Mouse (Mus musculus) adrenal gland (tissue): ENCODE measurements around the gene Zfp541.

ENCODE experiments used
- intact Hi-C: fragments of 180-260 bp; cut with DNase I; formaldehyde crosslinking; loops from one replicate; pipeline ENCODE4 v1.15.1; 2025

The Zfp541 gene

DNA sequence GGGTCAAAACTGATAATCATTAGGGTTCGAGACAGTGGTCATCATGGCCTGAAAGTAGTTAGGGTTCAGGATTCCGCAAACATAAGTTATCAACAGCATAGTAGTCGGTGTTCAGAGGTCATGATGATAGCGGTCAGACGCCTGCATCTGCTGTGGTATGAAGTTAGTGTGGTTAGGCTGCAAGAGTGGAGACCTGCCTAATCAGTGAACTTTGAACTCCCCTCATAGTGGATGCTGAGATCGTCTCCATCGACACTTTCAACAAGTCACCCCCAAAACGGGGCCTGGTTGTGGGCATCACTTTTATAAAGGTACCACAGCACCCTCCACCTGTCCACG, 58.6 kb downstream of the Zfp541 start:
- intact Hi-C loops = no loop called here

- intact Hi-C loops = no loop called here
These were observed 64.2 kb downstream of the Zfp541 start for GRCm38 (mm10) chr7:16125829-16126228.

- intact Hi-C loops = no loop called here
These were observed 66.7 kb downstream of the Zfp541 start for GRCm38 (mm10) chr7:16128344-16128743.

- intact Hi-C loops = no loop called here
These were observed 67.3 kb downstream of the Zfp541 start for GRCm38 (mm10) chr7:16128899-16129298.

DNA sequence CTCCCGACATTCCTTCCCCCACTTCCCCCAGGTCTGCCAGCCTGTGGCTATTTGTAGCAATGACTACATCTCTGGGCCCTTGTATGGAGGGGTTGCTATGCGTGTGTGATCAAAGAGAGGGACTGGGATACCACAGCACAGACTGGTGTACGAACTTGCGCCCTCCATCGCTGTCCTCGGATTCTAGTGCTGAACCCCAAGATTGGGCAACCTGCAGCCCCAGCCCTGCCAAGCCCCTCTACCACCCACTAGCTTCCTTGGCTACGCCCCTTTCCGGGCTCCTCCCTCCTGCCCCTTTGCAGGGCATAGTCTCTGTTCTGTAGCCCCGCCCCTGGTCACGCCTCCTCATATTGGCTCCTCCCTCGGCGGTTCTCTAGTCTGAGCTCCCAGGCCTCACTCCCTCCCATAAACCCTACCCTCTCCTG, 67.8 kb downstream of the Zfp541 start, which contains the start of gene Slc8a2:
Slc8a2 (plus strand) TSS at position 406 of the 425 bp plus-strand sequence.
- intact Hi-C loops = no loop called here

DNA sequence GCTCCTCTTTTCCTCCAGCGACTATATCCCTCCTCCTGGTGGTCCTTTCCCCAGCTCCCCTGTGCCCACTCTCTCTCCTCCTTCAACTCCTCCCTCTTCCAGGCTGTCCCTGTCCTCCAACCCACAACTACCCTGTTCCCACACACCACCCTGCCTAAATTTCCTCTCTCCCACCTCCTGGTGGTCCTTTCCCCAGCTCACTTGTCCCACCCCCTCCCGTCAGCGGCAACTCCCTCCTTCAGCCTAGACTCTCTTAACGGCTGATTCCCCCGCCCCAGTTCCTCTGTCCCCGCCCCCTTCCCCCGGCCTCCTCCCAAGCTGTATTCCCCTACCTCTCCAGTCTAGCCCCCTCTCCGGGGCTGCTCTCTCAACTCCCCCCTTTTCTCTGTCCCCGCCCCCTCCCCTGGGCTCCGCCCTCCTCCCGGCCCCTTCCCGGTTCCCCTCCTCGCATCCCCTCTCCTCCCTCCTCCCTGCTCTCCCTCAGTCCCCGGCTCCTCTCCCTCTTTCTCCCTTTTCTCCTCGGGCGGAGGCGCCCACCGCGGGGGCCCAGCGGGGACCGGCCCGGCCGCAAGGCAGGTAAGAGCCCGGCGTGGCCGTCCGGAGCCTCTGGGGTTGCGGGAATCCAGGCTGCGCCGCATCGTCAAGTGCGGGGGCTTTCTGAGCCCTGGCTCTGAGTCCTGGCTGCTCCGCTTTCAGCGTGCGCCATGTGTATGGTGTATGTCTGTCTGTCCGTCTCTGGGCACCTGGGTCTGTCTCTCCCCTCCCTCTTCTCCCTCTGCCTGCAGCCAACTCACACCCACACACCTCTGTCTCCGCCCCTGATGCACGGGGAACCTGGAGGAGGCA, 68.5 kb downstream of the Zfp541 start:
- intact Hi-C loops = no loop called here

DNA sequence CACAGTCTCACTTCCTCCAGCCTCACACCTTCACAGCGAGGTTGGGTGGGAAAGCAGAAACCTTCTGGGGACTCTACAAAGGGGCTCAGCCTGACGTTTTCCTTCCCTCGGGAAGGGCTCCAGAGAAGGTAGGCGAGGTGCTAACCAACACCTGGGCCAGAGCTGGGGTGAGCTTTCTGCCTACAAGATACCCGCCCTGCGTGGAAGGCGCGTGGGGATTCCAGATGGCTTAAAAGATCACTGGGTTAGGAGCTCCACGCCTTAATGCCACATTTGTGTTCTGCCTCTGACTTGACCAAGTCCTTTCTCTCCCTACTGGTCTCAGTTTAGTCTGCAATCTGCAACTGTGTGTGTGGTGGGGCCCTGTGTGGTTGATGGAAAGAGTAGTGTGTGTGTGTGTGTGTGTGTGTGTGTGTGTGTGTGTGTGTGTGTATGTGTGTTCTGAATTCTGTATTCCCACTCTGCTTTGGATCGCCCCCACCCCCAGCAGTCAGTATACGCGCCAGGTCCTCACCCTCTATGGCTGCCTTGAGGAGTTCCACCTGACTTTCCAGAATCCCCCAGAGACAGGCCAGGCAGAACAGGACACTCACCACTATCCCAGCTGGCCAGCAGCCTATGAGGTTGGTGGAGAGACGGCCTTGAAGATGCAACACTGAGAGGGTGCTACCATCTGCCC, 69.5 kb downstream of the Zfp541 start:
- intact Hi-C loops = no loop called here

GRCm38 (mm10) chr7:16132161-16132581, 70.6 kb downstream of the Zfp541 start:
- intact Hi-C loops = no loop called here

- intact Hi-C loops = no loop called here
These were observed 71.3 kb downstream of the Zfp541 start for GRCm38 (mm10) chr7:16132926-16133325.

DNA sequence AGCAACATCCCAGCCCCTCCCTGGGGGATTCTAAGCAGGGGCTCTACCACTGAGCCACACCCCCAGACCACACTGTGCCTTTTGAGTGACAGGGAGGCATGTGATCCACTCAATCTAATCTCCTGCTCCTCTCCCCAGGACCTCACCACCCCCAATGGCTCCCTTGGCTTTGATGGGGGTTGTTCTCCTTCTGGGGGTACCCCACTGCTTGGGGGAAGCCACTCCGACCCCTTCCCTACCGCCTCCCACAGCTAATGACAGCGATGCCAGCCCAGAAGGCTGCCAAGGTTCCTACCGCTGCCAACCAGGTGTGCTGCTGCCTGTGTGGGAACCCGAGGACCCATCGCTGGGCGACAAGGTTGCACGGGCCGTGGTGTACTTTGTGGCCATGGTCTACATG, 72.1 kb downstream of the Zfp541 start:
- intact Hi-C loops = no loop called here

DNA sequence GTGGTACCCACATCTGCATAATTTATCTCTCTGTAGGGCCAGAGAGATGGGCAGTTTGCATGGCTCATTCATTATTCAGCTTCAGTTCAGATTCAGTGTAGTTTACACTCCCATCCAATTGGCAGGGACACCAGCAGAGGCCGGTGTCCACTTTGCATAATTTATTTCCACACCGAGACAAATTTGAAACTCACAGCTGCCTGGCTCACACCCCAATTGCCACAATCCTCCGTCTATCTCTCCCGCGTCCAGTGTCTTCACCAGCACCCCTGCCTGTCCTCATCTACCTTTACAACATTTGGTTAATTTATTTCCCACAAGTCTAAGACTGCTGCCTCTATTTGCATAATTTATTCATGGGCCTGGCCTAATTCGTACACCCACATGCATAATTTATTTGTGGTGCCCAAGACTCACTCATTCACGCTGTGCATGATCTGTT, 73.4 kb downstream of the Zfp541 start:
- intact Hi-C loops = no loop called here
